Mouse (Mus musculus) ES-E14 (cell line): ENCODE measurements around the gene Aldh16a1. TPM values are rescaled to one million over a fixed set of nuclear protein-coding genes. Genes with fewer than 3 reads are reported as not detected.

Source experiments
- DNase-seq: peaks from one replicate; pipeline ENCODE4 v3.0.0-alpha.2; 2013; ENCODE audit warnings: low read depth, low spot score
- H3K27ac ChIP-seq: 2 replicates; pipeline ENCODE4 v1.5.1; 2012; ENCODE audit warnings: low read depth, mild to moderate bottlenecking, low read length, moderate library complexity, mixed read lengths; ENCODE audit not compliant: poor library complexity, insufficient read depth, severe bottlenecking
- H3K36me3 ChIP-seq: 2 replicates; pipeline ENCODE4 v1.6.1; 2012; ENCODE audit warnings: mild to moderate bottlenecking, low read length, moderate library complexity, mixed read lengths; ENCODE audit not compliant: control insufficient read depth, poor library complexity, insufficient read depth, severe bottlenecking
- H3K4me1 ChIP-seq, 2 experiments: fragments of 150-350 bp in 1 of 2; sonication (generic) in 1 of 2; 2 replicates each; pipeline ENCODE4 v1.6.1; 2012; ENCODE audit warnings: low read length in 2 of 2, mild to moderate bottlenecking in 1 of 2, mixed read lengths in 1 of 2; ENCODE audit not compliant: control insufficient read depth in 2 of 2, insufficient read depth in 2 of 2, poor library complexity in 1 of 2
- H3K4me3 ChIP-seq, 2 experiments: fragments of 150-350 bp in 1 of 2; sonication (generic) in 1 of 2; 2 replicates each; pipeline ENCODE4 v1.5.1; 2012; ENCODE audit warnings: low read length in 2 of 2, low read depth in 1 of 2, mild to moderate bottlenecking in 1 of 2, mixed read lengths in 1 of 2; ENCODE audit not compliant: insufficient read depth in 1 of 2, poor library complexity in 1 of 2, severe bottlenecking in 1 of 2
- H3K9ac ChIP-seq: 2 replicates; pipeline ENCODE4 v1.6.1; 2012; ENCODE audit warnings: low read depth, mild to moderate bottlenecking, low read length, mixed read lengths; ENCODE audit not compliant: poor library complexity, insufficient read depth, severe bottlenecking
- H3K9me3 ChIP-seq: fragments of 150-350 bp; sonication (generic); 2 replicates; pipeline ENCODE4 v1.6.1; 2012; ENCODE audit warnings: low read depth, mild to moderate bottlenecking, low read length; ENCODE audit not compliant: control insufficient read depth, insufficient read depth
- CHD2 ChIP-seq: IDR thresholded peaks from 2 replicates; pipeline ENCODE4 v1.6.1; 2014; ENCODE audit warnings: mild to moderate bottlenecking, low read depth, low read length, inconsistent platforms
- HCFC1 ChIP-seq: IDR thresholded peaks from 2 replicates; pipeline ENCODE4 v1.6.1; 2012; ENCODE audit warnings: low read length, inconsistent platforms, borderline replicate concordance; ENCODE audit not compliant: insufficient read depth
- MAFK ChIP-seq: IDR thresholded peaks from 2 replicates; pipeline ENCODE4 v1.6.1; 2014; ENCODE audit warnings: mild to moderate bottlenecking, low read depth, low read length, inconsistent platforms; ENCODE audit not compliant: insufficient read depth
- ZC3H11A ChIP-seq: IDR thresholded peaks from 2 replicates; pipeline ENCODE4 v1.6.1; 2012; ENCODE audit warnings: low read depth, mild to moderate bottlenecking, inconsistent platforms, low read length, borderline replicate concordance
- ZNF384 ChIP-seq: IDR thresholded peaks from 2 replicates; pipeline ENCODE4 v1.6.1; 2012; ENCODE audit warnings: low read depth, low read length, inconsistent platforms
- in situ Hi-C, 2 experiments: fragments of 600-800 bp; cut with MboI; formaldehyde crosslinking; loops; one replicate each; pipeline ENCODE4 v1.15.1; 2025; ENCODE audit warnings: low sequenced_read_pairs in 2 of 2, inconsistent platforms in 1 of 2; ENCODE audit not compliant: unreplicated experiment in 2 of 2
- total RNA-seq: library from RNA; depleted of rRNA; stranded (reverse); fragments of 300-350 nt; gene quantifications from 2 replicates; pipeline ENCODE4 v1.2.3, GENCODE M21; 2012

Gene Aldh16a1
- total RNA-seq, 1 experiment: 108 TPM

DNA sequence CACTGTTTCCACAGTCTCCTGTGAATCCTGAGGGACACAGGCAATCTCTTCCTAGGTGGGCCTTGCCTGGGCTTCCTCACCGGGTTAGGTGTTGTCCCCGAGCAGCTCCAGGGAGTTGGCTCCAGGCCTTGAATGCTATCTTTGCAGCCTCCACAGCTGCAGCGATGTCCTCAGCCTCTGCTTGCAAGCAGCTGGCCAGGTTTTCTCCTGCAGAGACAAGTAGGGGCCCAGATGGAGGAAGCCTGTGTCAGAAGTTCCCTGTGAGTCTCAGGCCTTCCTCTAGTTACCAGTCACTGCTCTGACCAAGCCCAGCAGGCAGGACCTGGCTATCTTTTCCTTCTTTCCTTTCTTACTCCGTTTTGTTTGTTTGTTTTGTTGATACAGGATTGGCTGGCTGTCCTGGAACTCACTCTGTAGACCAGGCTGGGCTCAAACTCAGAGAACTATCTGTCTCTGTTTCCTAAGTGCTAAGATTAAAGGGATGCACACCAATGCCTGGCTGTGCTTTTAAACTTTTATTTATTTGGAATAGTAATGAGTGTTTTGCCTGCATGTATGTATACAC is 5.8 kb downstream of the Aldh16a1 start:
- no peaks in the 10 kb centered on the region for H3K9me3 ChIP-seq
- no peak for TF ChIP-seq MAFK
- no peak for TF ChIP-seq CHD2
- no peak for TF ChIP-seq ZNF384
- no peak for TF ChIP-seq ZC3H11A
- no peak for TF ChIP-seq HCFC1
- H3K36me3 ChIP-seq: peaks cover 24% of the 10 kb centered on the region
- peaks cover 3 to 4% of the 10 kb centered on the region in 2 experiments; a peak in 3 of 4 replicates for H3K4me1 ChIP-seq
- no peak overlapping the region for H3K4me3 ChIP-seq
- DNase-seq: no peak
- in situ Hi-C loops: no loop called here
- H3K9ac ChIP-seq: no peak overlapping the region
- no peak overlapping the region for H3K27ac ChIP-seq

DNA sequence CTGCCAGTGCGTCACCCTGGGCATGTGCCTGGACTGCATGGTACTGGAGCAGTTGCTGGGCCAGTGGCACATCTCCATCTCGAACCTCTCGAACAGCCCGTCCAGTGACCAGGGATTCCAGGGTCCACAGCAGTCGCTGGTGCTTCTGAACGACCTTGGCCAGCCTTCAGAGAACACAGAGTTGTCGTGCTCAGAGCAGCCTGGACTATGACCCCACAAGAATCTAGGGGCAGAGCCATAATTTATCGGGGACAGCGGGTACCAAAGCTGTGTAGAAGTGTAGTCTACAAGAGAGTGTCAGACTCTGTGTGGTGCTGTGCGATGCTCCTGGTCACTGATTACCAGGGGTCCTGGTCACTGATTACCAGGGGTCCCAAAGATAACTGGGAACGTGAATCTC is 6.5 kb downstream of the Aldh16a1 start:
- Histone ChIP-seq H3K27ac (no peak overlapping the region), H3K9me3 (no peaks in the 10 kb centered on the region), H3K4me1 (peaks cover 2 to 3% of the 10 kb centered on the region in 2 experiments; a peak in 2 of 4 replicates), H3K9ac (no peak overlapping the region), H3K36me3 (peaks cover 29% of the 10 kb centered on the region), H3K4me3 (no peak overlapping the region)
- DNase-seq: no peak
- in situ Hi-C loops: no loop called here
- TF ChIP-seq HCFC1 (no peak), ZC3H11A (no peak), MAFK (no peak), ZNF384 (no peak), CHD2 (no peak)

DNA sequence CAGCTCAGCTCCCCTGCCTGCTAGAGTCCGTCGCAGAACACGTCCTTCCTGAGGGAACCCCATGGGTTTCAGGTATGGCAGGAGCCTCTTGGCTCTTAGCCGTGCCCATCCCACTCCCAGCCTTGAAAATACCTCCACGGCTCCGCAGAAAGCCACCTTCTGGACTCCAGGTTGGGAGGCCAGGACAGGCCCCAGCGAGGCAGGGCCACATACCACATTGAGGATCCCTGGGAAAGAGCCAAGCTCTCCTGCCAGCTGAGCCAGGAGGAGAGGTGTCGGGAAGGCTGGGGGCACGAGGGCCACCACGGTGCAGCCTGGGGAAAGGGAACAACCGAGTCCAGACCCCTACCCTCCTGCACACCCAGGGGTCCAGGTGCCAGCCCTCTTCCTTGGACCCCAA is 7.1 kb downstream of the Aldh16a1 start:
- H3K9ac ChIP-seq: no peak overlapping the region
- H3K27ac ChIP-seq: no peak overlapping the region
- in situ Hi-C loops: no loop called here
- H3K36me3 ChIP-seq: peaks cover 34% of the 10 kb centered on the region
- no peaks in the 10 kb centered on the region for H3K9me3 ChIP-seq
- no peak overlapping the region for H3K4me3 ChIP-seq
- no peak for DNase-seq
- no peak for TF ChIP-seq CHD2
- no peak for TF ChIP-seq ZNF384
- TF ChIP-seq ZC3H11A: no peak
- no peak for TF ChIP-seq HCFC1
- no peak for TF ChIP-seq MAFK
- peaks cover 2 to 3% of the 10 kb centered on the region in 2 experiments; a peak in 2 of 4 replicates for H3K4me1 ChIP-seq

DNA sequence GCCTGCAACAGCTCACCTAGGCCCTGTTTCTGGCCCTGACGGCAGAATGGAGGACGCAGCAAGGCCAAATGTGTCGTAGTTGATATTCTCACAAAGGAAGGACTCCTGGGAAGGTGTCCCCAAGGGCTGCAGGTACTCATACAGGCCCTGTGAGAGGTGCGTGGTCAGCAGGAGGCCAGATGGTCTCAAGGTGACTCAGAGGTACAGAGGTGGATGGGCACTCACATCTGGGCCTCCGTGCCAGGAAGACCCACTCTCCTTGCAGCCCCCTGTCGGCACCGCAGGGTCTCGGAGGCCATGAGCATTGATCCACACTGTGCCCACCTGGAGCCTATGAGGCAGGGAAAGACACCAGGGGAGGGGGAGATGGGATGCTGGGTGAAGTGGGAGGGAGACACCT is 8.9 kb downstream of the Aldh16a1 start:
- H3K36me3 ChIP-seq: peaks cover 44% of the 10 kb centered on the region
- in situ Hi-C loops: no loop called here
- no peak overlapping the region for H3K4me3 ChIP-seq
- DNase-seq: no peak
- no peak overlapping the region for H3K9ac ChIP-seq
- H3K4me1 ChIP-seq: peaks cover 0 to under 1% of the 10 kb centered on the region in 2 experiments; a peak in 2 of 4 replicates
- no peak for TF ChIP-seq CHD2
- TF ChIP-seq HCFC1: no peak
- no peak for TF ChIP-seq ZNF384
- no peak for TF ChIP-seq MAFK
- TF ChIP-seq ZC3H11A: no peak
- H3K27ac ChIP-seq: no peak overlapping the region
- no peaks in the 10 kb centered on the region for H3K9me3 ChIP-seq
